Mouse (Mus musculus): ENCODE measurements at regions not wholly inside any gene's neighbourhood (a gene's known extent, or its start where the extent isn't known, plus 50 kb on each side); places are given as distances from the start of the nearest gene placed in this dataset.

GRCm38 (mm10) chr4:131346727-131347126 is 402.5 kb downstream of the Matn1 start:
- H3K36me3 ChIP-seq, result no peaks in the 10 kb centered on the region
- no peak overlapping the region for H3K27ac ChIP-seq (replicated peaks)
- no peaks in the 10 kb centered on the region for H3K27me3 ChIP-seq (replicated peaks)
- no peak overlapping the region for H3K9ac ChIP-seq (replicated peaks)
- no peak overlapping the region for H3K4me3 ChIP-seq (replicated peaks)
- peaks cover 5% of the 10 kb centered on the region; the same call in 1 of the 2 replicates for H3K4me1 ChIP-seq
- no peaks in the 10 kb centered on the region for H3K9me3 ChIP-seq (replicated peaks)
- WGBS, result 73% methylated on average over 3 of the region's 3 CpGs
- no peak for ATAC-seq (ENCODE audit: low FRiP score)
- no peak overlapping the region for H3K4me2 ChIP-seq

GRCm38 (mm10) chr4:131350268-131350667 is 406.1 kb downstream of the Matn1 start:
- WGBS, result 17% methylated on average over 7 of the region's 7 CpGs
- Histone ChIP-seq H3K9me3 (replicated peaks) (no peaks in the 10 kb centered on the region), H3K4me1 (0 out of 2 replicates have a peak, but pooled peaks cover 4% of the 10 kb centered on the region), H3K9ac (replicated peaks) (no peak overlapping the region), H3K4me2 (no peak overlapping the region), H3K27ac (replicated peaks) (no peak overlapping the region), H3K36me3 (no peaks in the 10 kb centered on the region), H3K4me3 (replicated peaks) (no peak overlapping the region), H3K27me3 (replicated peaks) (no peaks in the 10 kb centered on the region)
- no peak for ATAC-seq (ENCODE audit: low FRiP score)

GRCm38 (mm10) chr4:131354908-131355307 is 410.7 kb downstream of the Matn1 start:
- no peak overlapping the region for H3K4me3 ChIP-seq (replicated peaks)
- 90% methylated on average over 3 of the region's 3 CpGs for WGBS
- H3K36me3 ChIP-seq, result no peaks in the 10 kb centered on the region
- H3K9me3 ChIP-seq (replicated peaks), result no peaks in the 10 kb centered on the region
- ATAC-seq (ENCODE audit: low FRiP score), result no peak
- H3K4me2 ChIP-seq, result no peak overlapping the region
- H3K27me3 ChIP-seq (replicated peaks), result no peaks in the 10 kb centered on the region
- no peak overlapping the region for H3K27ac ChIP-seq (replicated peaks)
- 0 out of 2 replicates have a peak, but pooled peaks cover 3% of the 10 kb centered on the region for H3K4me1 ChIP-seq
- no peak overlapping the region for H3K9ac ChIP-seq (replicated peaks)

- Histone ChIP-seq H3K27ac (replicated peaks) (no peak overlapping the region), H3K4me1 (no peaks in the 10 kb centered on the region), H3K36me3 (no peaks in the 10 kb centered on the region), H3K9me3 (replicated peaks) (no peaks in the 10 kb centered on the region), H3K4me2 (no peak overlapping the region), H3K9ac (replicated peaks) (no peak overlapping the region), H3K4me3 (replicated peaks) (no peak overlapping the region), H3K27me3 (replicated peaks) (no peaks in the 10 kb centered on the region)
- 94% methylated on average over 12 of the region's 12 CpGs for WGBS
- no peak for ATAC-seq (ENCODE audit: low FRiP score)
These were observed 411.4 kb downstream of the Matn1 start for GRCm38 (mm10) chr4:131355526-131355991.

- Histone ChIP-seq H3K4me1 (no peaks in the 10 kb centered on the region), H3K27ac (replicated peaks) (0 out of 2 replicates have a peak overlapping the region, but pooled peaks have one; percentile 49), H3K9ac (replicated peaks) (no peak overlapping the region), H3K36me3 (no peaks in the 10 kb centered on the region), H3K4me3 (replicated peaks) (no peak overlapping the region), H3K4me2 (no peak overlapping the region), H3K9me3 (replicated peaks) (no peaks in the 10 kb centered on the region), H3K27me3 (replicated peaks) (no peaks in the 10 kb centered on the region)
- ATAC-seq (ENCODE audit: low FRiP score), result no peak
- WGBS, result 62% methylated on average over 12 of the region's 12 CpGs
These were observed 412.1 kb downstream of the Matn1 start for GRCm38 (mm10) chr4:131356316-131356715.

- Histone ChIP-seq H3K9me3 (replicated peaks) (no peaks in the 10 kb centered on the region), H3K36me3 (no peaks in the 10 kb centered on the region), H3K4me3 (replicated peaks) (no peak overlapping the region), H3K9ac (replicated peaks) (no peak overlapping the region), H3K4me1 (peaks cover 4% of the 10 kb centered on the region; the same call in 1 of the 2 replicates), H3K4me2 (no peak overlapping the region), H3K27ac (replicated peaks) (no peak overlapping the region), H3K27me3 (replicated peaks) (no peaks in the 10 kb centered on the region)
- WGBS, result 50% methylated on average over 1 of the region's 1 CpGs
- no peak for ATAC-seq (ENCODE audit: low FRiP score)
These were observed 418.8 kb downstream of the Matn1 start for GRCm38 (mm10) chr4:131363030-131363429.

- H3K27ac ChIP-seq (replicated peaks), result no peak overlapping the region
- ATAC-seq (ENCODE audit: low FRiP score), result no peak
- no peak overlapping the region for H3K4me2 ChIP-seq
- no peaks in the 10 kb centered on the region for H3K36me3 ChIP-seq
- no peaks in the 10 kb centered on the region for H3K27me3 ChIP-seq (replicated peaks)
- H3K9ac ChIP-seq (replicated peaks), result no peak overlapping the region
- no peak overlapping the region for H3K4me3 ChIP-seq (replicated peaks)
- WGBS, result 28% methylated on average over 6 of the region's 6 CpGs
- H3K4me1 ChIP-seq, result peaks cover 4% of the 10 kb centered on the region; the same call in 1 of the 2 replicates
- H3K9me3 ChIP-seq (replicated peaks), result no peaks in the 10 kb centered on the region
These were observed 420.6 kb downstream of the Matn1 start for GRCm38 (mm10) chr4:131364671-131365252.

GRCm38 (mm10) chr4:131366006-131366405 is 421.8 kb downstream of the Matn1 start:
- 69% methylated on average over 2 of the region's 2 CpGs for WGBS
- H3K36me3 ChIP-seq, result no peaks in the 10 kb centered on the region
- peaks cover 4% of the 10 kb centered on the region; the same call in 1 of the 2 replicates for H3K4me1 ChIP-seq
- H3K9ac ChIP-seq (replicated peaks), result no peak overlapping the region
- H3K4me3 ChIP-seq (replicated peaks), result no peak overlapping the region
- no peak for ATAC-seq (ENCODE audit: low FRiP score)
- no peak overlapping the region for H3K4me2 ChIP-seq
- no peaks in the 10 kb centered on the region for H3K9me3 ChIP-seq (replicated peaks)
- H3K27ac ChIP-seq (replicated peaks), result no peak overlapping the region
- H3K27me3 ChIP-seq (replicated peaks), result no peaks in the 10 kb centered on the region

GRCm38 (mm10) chr4:131366656-131367055 is 422.5 kb downstream of the Matn1 start:
- Histone ChIP-seq H3K27me3 (replicated peaks) (no peaks in the 10 kb centered on the region), H3K4me2 (no peak overlapping the region), H3K4me3 (replicated peaks) (no peak overlapping the region), H3K9ac (replicated peaks) (no peak overlapping the region), H3K4me1 (peaks cover 4% of the 10 kb centered on the region; the same call in 1 of the 2 replicates), H3K9me3 (replicated peaks) (no peaks in the 10 kb centered on the region), H3K36me3 (no peaks in the 10 kb centered on the region), H3K27ac (replicated peaks) (no peak overlapping the region)
- no peak for ATAC-seq (ENCODE audit: low FRiP score)
- 63% methylated on average over 1 of the region's 1 CpGs for WGBS

- no peaks in the 10 kb centered on the region; the same call in 1 of the 2 replicates for H3K4me1 ChIP-seq
- WGBS, result 87% methylated on average over 16 of the region's 16 CpGs
- ATAC-seq (ENCODE audit: low FRiP score), result no peak
- no peak overlapping the region for H3K4me3 ChIP-seq (replicated peaks)
- H3K9ac ChIP-seq (replicated peaks), result no peak overlapping the region
- H3K27me3 ChIP-seq (replicated peaks), result no peaks in the 10 kb centered on the region
- no peak overlapping the region for H3K27ac ChIP-seq (replicated peaks)
- H3K36me3 ChIP-seq, result no peaks in the 10 kb centered on the region
- H3K4me2 ChIP-seq, result no peak overlapping the region
- H3K9me3 ChIP-seq (replicated peaks), result no peaks in the 10 kb centered on the region
These were observed 428.3 kb downstream of the Matn1 start for GRCm38 (mm10) chr4:131372517-131372916.

GRCm38 (mm10) chr4:131373172-131373571 is 429.0 kb downstream of the Matn1 start:
- no peaks in the 10 kb centered on the region for H3K9me3 ChIP-seq (replicated peaks)
- H3K9ac ChIP-seq (replicated peaks), result no peak overlapping the region
- 85% methylated on average over 3 of the region's 3 CpGs for WGBS
- H3K27ac ChIP-seq (replicated peaks), result no peak overlapping the region
- no peaks in the 10 kb centered on the region; the same call in 1 of the 2 replicates for H3K4me1 ChIP-seq
- no peaks in the 10 kb centered on the region for H3K36me3 ChIP-seq
- H3K4me2 ChIP-seq, result no peak overlapping the region
- H3K27me3 ChIP-seq (replicated peaks), result no peaks in the 10 kb centered on the region
- ATAC-seq (ENCODE audit: low FRiP score), result no peak
- no peak overlapping the region for H3K4me3 ChIP-seq (replicated peaks)

- H3K36me3 ChIP-seq, result no peaks in the 10 kb centered on the region
- H3K4me1 ChIP-seq, result no peaks in the 10 kb centered on the region; the same call in 1 of the 2 replicates
- H3K27me3 ChIP-seq (replicated peaks), result no peaks in the 10 kb centered on the region
- H3K27ac ChIP-seq (replicated peaks), result no peak overlapping the region
- H3K9ac ChIP-seq (replicated peaks), result no peak overlapping the region
- no peak for ATAC-seq (ENCODE audit: low FRiP score)
- 84% methylated on average over 6 of the region's 6 CpGs for WGBS
- H3K4me3 ChIP-seq (replicated peaks), result no peak overlapping the region
- no peaks in the 10 kb centered on the region for H3K9me3 ChIP-seq (replicated peaks)
- no peak overlapping the region for H3K4me2 ChIP-seq
These were observed 430.5 kb downstream of the Matn1 start for GRCm38 (mm10) chr4:131374527-131375290.
